Mouse (Mus musculus): ENCODE measurements around the gene Dnajb11. TPM values are rescaled to one million over a fixed set of nuclear protein-coding genes. Genes with fewer than 3 reads are reported as not detected.

The Dnajb11 gene
- polyA plus RNA-seq (2012; ENCODE audit: low replicate concordance) = 35.7 and 61.5 TPM in 2 replicates

GRCm38 (mm10) chr16:22857431-22858113 is at the start of gene Dnajb11, which contains the start of gene Tbccd1:
Gene Dnajb11 (plus strand): TSS chr16:22857845.
Gene Tbccd1 (minus strand): TSS chr16:22857669.

GRCm38 (mm10) chr16:22811477-22811876 is 46.2 kb upstream of the Dnajb11 start, which contains the start of gene Crygs:
Gene Crygs (minus strand): TSS chr16:22811577.

DNA sequence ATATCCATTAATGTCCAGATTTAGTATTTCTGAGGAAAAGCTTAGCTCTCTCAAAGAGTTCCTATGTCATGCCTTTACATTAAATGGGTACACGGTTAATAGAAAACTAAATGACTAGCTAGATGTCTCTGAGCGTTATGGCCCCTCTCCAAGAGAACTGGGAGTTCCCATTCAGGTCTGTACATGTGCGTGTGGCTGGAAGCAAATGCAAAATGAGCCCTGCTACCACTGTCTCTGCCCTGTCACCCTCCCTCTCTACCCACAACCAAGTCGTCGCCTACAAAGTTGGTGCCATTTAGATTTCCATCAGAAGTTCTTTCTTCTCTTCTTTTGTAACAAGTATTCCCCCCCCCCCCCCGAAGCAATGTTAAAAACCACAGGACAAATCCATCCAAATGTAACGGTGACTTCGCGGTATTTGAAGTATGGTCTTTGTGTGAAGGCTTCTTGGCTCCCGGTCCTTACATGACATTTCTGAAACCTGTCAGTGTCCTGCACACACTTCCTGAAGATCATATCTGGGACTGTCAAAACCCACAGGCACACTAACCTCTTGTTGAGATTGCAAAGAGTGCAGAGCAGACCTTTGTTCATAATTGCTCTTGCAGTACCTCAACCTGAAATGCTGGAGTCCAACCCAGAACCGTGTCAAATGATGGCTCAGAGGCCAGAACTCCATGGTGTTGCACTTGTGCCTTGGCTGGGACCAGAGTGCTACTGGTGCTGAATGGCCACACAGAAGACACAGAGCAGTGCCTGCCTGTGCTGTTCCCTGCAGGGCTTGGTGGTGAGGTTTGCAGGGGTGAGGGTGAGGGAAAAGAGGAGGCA is 33.3 kb downstream of the Dnajb11 start, which contains the start of gene Ahsg:
TSS of gene Ahsg (plus strand) at position 595 of the 828 bp plus-strand sequence.

GRCm38 (mm10) chr16:22918034-22918433 is 60.4 kb downstream of the Dnajb11 start, which contains the start of gene Fetub:
Gene Fetub (plus strand): TSS chr16:22918334.

Other genes starting within 250 kb of the Dnajb11 start
- gene Dgkg, start 200.6 kb upstream of the Dnajb11 start, polyA plus RNA-seq (2012; ENCODE audit: low replicate concordance) = 0.17 and 0.18 TPM in 2 replicates
- gene Crygs, start 46.3 kb upstream of the Dnajb11 start, polyA plus RNA-seq (2012; ENCODE audit: low replicate concordance) = not detected in 2 replicates
- gene Tbccd1, start 176 bp upstream of the Dnajb11 start, polyA plus RNA-seq (2012; ENCODE audit: low replicate concordance) = 2.9 and 9.6 TPM in 2 replicates
- gene Ahsg, start 33.4 kb downstream of the Dnajb11 start, polyA plus RNA-seq (2012; ENCODE audit: low replicate concordance) = not detected in 2 replicates
- gene Fetub, start 60.5 kb downstream of the Dnajb11 start, polyA plus RNA-seq (2012; ENCODE audit: low replicate concordance) = not detected in 2 replicates
- not detected in 2 replicates for gene Hrg, start 93.2 kb downstream of the Dnajb11 start, polyA plus RNA-seq (2012; ENCODE audit: low replicate concordance)
- not detected in 2 replicates for gene Kng2, start 171.6 kb downstream of the Dnajb11 start, polyA plus RNA-seq (2012; ENCODE audit: low replicate concordance)
- gene Kng1, start 200.0 kb downstream of the Dnajb11 start, polyA plus RNA-seq (2012; ENCODE audit: low replicate concordance) = not detected in 2 replicates
- gene Eif4a2, start 249.6 kb downstream of the Dnajb11 start, polyA plus RNA-seq (2012; ENCODE audit: low replicate concordance) = 1.2 and 11.1 TPM in 2 replicates

Measured in leukemia stem cell, adult 10-12 weeks (primary cell).